Mouse (Mus musculus): ENCODE measurements around the gene Mtg1. TPM values are rescaled to one million over a fixed set of nuclear protein-coding genes. Genes with fewer than 3 reads are reported as not detected.
"Not testable (repeated sequence)": the region's sequence is repeated elsewhere in the genome, so short reads cannot be mapped to it uniquely, and the experiment has no call there.

Mtg1 gene
- polyA plus RNA-seq, 1 experiment from 2014 or later, result 30.6 TPM

DNA sequence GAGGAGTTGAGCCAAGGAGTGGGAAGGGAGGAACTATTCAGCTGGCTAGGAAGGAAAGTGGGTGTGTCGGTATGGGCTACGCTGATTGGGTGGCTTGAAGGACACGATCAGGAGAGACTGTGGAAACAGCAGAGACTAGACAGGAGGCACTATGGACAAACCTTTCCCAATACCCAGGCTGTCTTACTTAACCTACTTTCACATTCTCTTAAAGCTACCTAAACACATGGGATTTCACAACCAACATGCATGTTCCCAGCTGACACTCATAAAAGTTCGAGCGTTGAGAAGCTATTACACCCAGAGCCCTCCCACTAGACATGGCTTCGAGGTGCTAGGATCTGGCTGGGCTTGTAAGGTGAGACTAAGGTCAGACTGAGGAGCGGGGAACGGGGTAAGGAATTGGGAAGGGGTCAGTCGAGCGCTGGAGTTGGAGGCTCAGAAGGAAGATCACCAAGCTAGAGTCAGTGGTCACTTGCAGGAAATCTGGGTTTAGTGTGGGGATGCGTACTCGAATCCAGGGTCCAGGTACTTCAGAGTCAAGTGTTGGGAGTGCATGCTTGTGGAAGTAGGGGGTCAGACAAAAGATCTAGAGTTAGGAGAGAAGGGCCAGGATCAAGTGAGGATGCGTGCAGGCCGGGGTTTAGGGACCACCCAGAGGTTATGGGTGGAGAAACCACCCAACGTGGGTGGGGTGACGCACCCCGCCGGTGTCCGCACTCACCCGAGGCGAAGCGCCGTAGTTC lies 21.6 kb upstream of the Mtg1 start, which contains the start of gene Paox:
Gene Paox, plus strand, starts transcription at position 217 of the 746 bp plus-strand sequence.
- Histone ChIP-seq H3K36me3 (peaks cover 21% of the 10 kb centered on the region), H3K27ac (peak within 1 kb of the TSS; percentile 90), H3K4me3 (peak within 1 kb of the TSS; percentile 73), H3K4me2 (peak within 1 kb of the TSS; percentile 92), H3K4me1 (replicated peaks) (peaks cover 18% of the 10 kb centered on the region), H3K27me3 (no peaks in the 10 kb centered on the region), H3K9ac (peak within 1 kb of the TSS; percentile 91), H3K9me3 (no peaks in the 10 kb centered on the region)
- ATAC-seq (ENCODE audit: low FRiP score), result peak; percentile 80
- 5% methylated on average over 23 of the region's 23 CpGs for WGBS

DNA sequence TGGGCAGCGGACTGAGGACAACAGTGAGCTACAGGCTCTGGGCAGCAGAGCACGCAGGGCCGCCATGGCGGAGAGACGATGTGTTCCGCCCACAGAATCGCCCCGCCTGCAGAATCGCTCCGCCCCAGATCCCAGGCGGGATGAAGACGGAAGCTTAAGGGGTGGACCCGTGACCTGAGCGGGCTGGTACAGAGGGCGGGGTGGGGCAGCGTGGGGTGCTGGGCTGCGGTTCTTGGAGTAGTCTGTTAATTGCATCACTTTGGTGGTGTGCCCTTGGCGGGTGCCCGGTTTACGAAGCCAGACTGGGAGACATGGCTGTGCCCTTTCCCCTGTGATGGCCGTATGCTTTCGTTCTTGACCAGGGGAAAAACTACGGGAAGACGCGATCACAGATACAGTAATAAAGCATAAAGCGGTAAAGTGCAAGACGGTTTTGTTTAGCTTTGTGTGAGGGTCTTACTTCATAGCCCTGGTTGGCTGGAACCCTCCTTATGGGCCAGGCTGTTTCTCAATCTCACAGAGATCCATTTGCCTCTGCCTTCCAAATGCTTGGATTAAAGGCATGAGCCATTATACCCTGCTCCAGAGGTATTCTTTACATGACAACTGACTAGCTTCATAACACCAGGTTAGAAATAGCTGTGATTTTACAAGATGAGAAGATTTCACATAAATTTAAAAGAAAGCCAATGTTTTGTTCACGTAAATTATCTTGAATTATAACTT lies 20.9 kb upstream of the Mtg1 start, which contains the start of gene Echs1:
Gene Echs1, minus strand, starts transcription at position 148 of the 726 bp plus-strand sequence.
- Histone ChIP-seq H3K9me3 (no peaks in the 10 kb centered on the region), H3K4me2 (peak within 1 kb of the TSS; percentile 92), H3K9ac (peak within 1 kb of the TSS; percentile 91), H3K27me3 (no peaks in the 10 kb centered on the region), H3K36me3 (peaks cover 14% of the 10 kb centered on the region), H3K4me1 (replicated peaks) (peaks cover 18% of the 10 kb centered on the region), H3K27ac (peak within 1 kb of the TSS; percentile 90), H3K4me3 (peak within 1 kb of the TSS; percentile 73)
- 4% methylated on average over 28 of the region's 28 CpGs for WGBS
- peak; percentile 94 for ATAC-seq (ENCODE audit: low FRiP score)

DNA sequence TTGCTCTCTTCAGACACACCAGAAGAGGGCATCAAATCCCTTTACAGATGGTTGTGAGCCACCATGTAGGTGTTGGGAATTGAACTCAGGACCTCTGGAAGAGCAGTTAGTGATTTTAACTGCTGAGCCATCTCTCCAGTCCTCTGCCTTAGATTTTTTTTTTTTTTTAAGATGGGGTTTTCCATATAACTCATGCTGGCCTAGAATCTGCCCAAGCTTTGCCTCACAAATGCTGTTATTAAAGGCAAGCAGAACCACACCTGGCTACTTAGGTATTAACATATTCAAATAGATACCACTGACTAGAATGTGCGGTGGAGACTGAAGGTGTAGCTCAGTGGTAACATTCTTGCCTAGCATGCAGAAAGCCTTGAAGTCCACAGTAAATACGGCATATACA lies 16.9 kb upstream of the Mtg1 start:
- ATAC-seq (ENCODE audit: low FRiP score), result no peak
- Histone ChIP-seq H3K9ac (no peak overlapping the region), H3K4me3 (no peak overlapping the region), H3K36me3 (no peaks in the 10 kb centered on the region), H3K9me3 (no peaks in the 10 kb centered on the region), H3K27ac (no peak overlapping the region), H3K4me2 (no peak overlapping the region), H3K4me1 (replicated peaks) (peaks cover 14% of the 10 kb centered on the region), H3K27me3 (no peaks in the 10 kb centered on the region)
- WGBS, result 87% methylated on average over 2 of the region's 2 CpGs

DNA sequence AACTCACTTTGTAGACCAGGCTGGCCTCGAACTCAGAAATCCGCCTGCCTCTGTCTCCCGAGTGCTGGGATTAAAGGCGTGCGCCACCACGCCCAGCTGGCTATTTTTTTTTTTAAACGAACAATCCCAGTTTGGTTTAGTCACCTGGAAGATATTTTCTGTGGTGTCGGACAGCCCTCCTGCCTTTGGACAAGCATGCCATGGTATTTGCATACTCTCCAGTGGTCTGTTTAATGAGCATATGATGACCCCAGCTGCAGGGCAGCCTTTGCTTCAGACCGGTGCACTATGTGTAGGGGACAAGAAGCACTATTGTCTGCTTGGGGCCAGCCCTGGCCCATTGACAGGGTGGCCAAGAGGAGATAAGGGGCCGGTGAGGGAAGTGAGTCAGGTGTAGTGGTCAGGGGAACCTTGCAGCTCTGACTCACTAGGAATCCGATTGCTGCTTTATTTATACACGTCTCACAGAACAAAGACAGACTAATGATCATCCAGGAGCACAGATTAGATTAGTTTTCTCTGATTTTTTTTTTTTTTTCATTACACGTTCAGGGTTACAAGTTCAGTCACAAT lies 15.9 kb upstream of the Mtg1 start:
- WGBS, result 70% methylated on average over 13 of the region's 13 CpGs
- Histone ChIP-seq H3K4me2 (no peak overlapping the region), H3K9ac (no peak overlapping the region), H3K4me3 (no peak overlapping the region), H3K4me1 (replicated peaks) (peaks cover 15% of the 10 kb centered on the region), H3K9me3 (no peaks in the 10 kb centered on the region), H3K27me3 (no peaks in the 10 kb centered on the region), H3K27ac (no peak overlapping the region), H3K36me3 (no peaks in the 10 kb centered on the region)
- ATAC-seq (ENCODE audit: low FRiP score), result no peak

DNA sequence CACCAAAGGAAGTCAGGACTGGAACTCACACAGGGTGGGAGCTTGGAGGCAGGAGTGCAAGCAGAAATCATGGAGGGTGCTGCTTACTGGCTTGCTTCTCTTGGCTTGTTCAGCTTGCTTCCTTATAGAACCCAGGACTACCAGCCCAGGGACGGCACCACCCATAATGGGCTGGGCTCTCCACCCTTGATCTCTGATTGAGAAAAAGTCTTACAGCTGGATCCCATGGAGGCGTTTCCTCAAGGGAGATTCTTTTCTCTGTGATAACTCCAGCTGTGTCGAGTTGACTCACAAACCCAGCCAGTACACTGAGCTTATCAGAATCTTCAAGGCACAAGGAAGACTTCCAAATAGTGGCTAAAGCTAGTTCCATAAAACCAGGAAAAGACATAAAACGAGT lies 14.6 kb upstream of the Mtg1 start:
- H3K4me2 ChIP-seq, result no peak overlapping the region
- H3K36me3 ChIP-seq, result no peaks in the 10 kb centered on the region
- no peak for ATAC-seq (ENCODE audit: low FRiP score)
- no peak overlapping the region for H3K27ac ChIP-seq
- H3K4me3 ChIP-seq, result no peak overlapping the region
- no peaks in the 10 kb centered on the region for H3K27me3 ChIP-seq
- 44% methylated on average over 4 of the region's 4 CpGs for WGBS
- H3K9me3 ChIP-seq, result no peaks in the 10 kb centered on the region
- H3K9ac ChIP-seq, result no peak overlapping the region
- peaks cover 15% of the 10 kb centered on the region for H3K4me1 ChIP-seq (replicated peaks)

- H3K27me3 ChIP-seq, result no peaks in the 10 kb centered on the region
- H3K9ac ChIP-seq, result no peak overlapping the region
- H3K4me1 ChIP-seq (replicated peaks), result peaks cover 15% of the 10 kb centered on the region
- H3K4me2 ChIP-seq, result no peak overlapping the region
- no peaks in the 10 kb centered on the region; the same call in 1 of the 2 replicates for H3K36me3 ChIP-seq
- 98% methylated on average over 1 of the region's 1 CpGs for WGBS
- no peak for ATAC-seq (ENCODE audit: low FRiP score)
- no peak overlapping the region for H3K4me3 ChIP-seq
- no peaks in the 10 kb centered on the region for H3K9me3 ChIP-seq
- H3K27ac ChIP-seq, result no peak overlapping the region
Observed at GRCm38 (mm10) chr7:140124382-140124781, 13.0 kb upstream of the Mtg1 start.

GRCm38 (mm10) chr7:140125278-140126021 lies 11.9 kb upstream of the Mtg1 start:
- 3% methylated on average over 39 of the region's 40 CpGs for WGBS
- H3K4me1 ChIP-seq (replicated peaks), result peaks cover 15% of the 10 kb centered on the region
- peak overlapping the region; percentile 75 for H3K4me3 ChIP-seq
- H3K9ac ChIP-seq, result peak overlapping the region; percentile 81
- H3K27ac ChIP-seq, result no peak overlapping the region
- no peaks in the 10 kb centered on the region for H3K9me3 ChIP-seq
- H3K4me2 ChIP-seq, result peak overlapping the region; percentile 80
- H3K36me3 ChIP-seq, result peaks cover 9% of the 10 kb centered on the region; the same call in 1 of the 2 replicates
- peak; percentile 95 for ATAC-seq (ENCODE audit: low FRiP score)
- H3K27me3 ChIP-seq, result no peaks in the 10 kb centered on the region

DNA sequence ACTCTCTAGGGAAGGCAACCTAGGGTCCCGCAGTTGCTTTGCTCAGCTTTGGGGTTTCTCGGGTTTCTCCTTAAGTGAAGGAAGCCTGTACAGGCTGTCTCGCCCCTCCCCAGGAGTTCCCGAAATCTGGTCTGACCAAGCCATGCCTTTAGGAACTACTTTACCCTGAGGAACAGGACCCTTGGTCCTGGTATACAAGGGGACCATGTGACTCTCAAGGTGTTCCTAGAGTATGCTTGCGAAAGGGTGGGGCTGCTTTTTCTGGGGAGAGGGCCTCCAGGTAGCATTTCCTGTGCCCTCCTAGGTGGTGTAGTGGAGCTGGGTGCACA lies 11.4 kb upstream of the Mtg1 start:
- peak overlapping the region; percentile 81 for H3K9ac ChIP-seq
- peaks cover 10% of the 10 kb centered on the region; the same call in 1 of the 2 replicates for H3K36me3 ChIP-seq
- 14% methylated on average over 5 of the region's 5 CpGs for WGBS
- no peaks in the 10 kb centered on the region for H3K27me3 ChIP-seq
- H3K27ac ChIP-seq, result no peak overlapping the region
- H3K4me3 ChIP-seq, result peak overlapping the region; percentile 75
- peak overlapping the region; percentile 80 for H3K4me2 ChIP-seq
- ATAC-seq (ENCODE audit: low FRiP score), result peak; percentile 25; the same call in 1 of the 2 replicates
- H3K4me1 ChIP-seq (replicated peaks), result peaks cover 15% of the 10 kb centered on the region
- H3K9me3 ChIP-seq, result no peaks in the 10 kb centered on the region

GRCm38 (mm10) chr7:140126934-140127333 lies 10.4 kb upstream of the Mtg1 start:
- Histone ChIP-seq H3K27me3 (no peaks in the 10 kb centered on the region), H3K9ac (no peak overlapping the region), H3K4me3 (no peak overlapping the region), H3K36me3 (peaks cover 10% of the 10 kb centered on the region; the same call in 1 of the 2 replicates), H3K27ac (no peak overlapping the region), H3K4me2 (0 out of 2 replicates have a peak overlapping the region, but pooled peaks have one; percentile 1), H3K4me1 (replicated peaks) (peaks cover 15% of the 10 kb centered on the region), H3K9me3 (no peaks in the 10 kb centered on the region)
- 90% methylated on average over 3 of the region's 3 CpGs for WGBS
- ATAC-seq (ENCODE audit: low FRiP score), result no peak

- Histone ChIP-seq H3K27ac (no peak overlapping the region), H3K4me1 (replicated peaks) (peaks cover 15% of the 10 kb centered on the region), H3K36me3 (peaks cover 10% of the 10 kb centered on the region; the same call in 1 of the 2 replicates), H3K9ac (no peak overlapping the region), H3K9me3 (no peaks in the 10 kb centered on the region), H3K4me3 (no peak overlapping the region), H3K27me3 (no peaks in the 10 kb centered on the region), H3K4me2 (no peak overlapping the region)
- WGBS, result 90% methylated on average over 2 of the region's 2 CpGs
- ATAC-seq (ENCODE audit: low FRiP score), result no peak
Observed at GRCm38 (mm10) chr7:140127911-140128310, 9.5 kb upstream of the Mtg1 start.

DNA sequence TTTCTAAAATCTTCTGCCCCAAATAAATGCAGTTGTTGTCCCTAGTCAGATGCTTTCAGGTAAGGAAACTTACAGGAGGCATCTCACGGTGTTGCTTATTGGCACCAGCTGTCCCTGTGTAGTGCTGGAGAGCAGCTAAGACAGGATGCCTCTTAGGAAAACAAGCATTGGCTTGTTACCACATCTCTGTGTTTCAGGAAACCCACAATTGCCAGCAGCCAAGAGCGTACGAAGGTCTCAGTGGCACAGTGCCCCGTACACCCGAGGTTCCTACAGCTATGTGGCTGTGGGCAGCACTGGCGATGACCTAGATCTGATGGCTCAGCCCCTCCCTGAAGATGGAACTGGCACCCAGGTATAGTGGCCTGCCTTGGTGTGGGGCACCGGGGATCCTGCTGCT lies 5.2 kb upstream of the Mtg1 start:
- H3K27me3 ChIP-seq; ATAC-seq (ENCODE audit: low FRiP score); H3K4me2 ChIP-seq; H3K4me1 ChIP-seq (replicated peaks); H3K9me3 ChIP-seq; H3K9ac ChIP-seq; H3K4me3 ChIP-seq; H3K27ac ChIP-seq: not testable (repeated sequence)
- 91% methylated on average over 7 of the region's 7 CpGs for WGBS
- peaks cover 10% of the 10 kb centered on the region; the same call in 1 of the 2 replicates for H3K36me3 ChIP-seq

DNA sequence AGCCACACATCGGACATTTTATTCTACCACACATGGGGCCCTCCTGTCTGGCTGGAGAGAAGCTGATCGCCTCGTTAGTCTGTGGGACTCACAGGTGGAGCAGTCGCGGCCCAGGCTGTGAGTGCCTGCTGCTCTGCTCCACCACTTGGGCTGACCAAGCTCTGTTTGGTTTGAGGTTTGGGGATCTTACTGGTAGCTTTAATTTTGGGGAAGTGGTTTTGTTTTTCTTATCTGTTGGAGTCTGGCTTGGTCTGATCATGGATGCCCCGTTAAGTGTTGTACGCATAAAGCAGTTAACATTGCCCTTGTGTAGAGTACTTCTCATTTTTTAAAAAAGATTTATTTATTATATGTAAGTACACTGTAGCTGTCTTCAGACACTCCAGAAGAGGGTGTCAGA lies 3.3 kb upstream of the Mtg1 start:
- not testable (repeated sequence) for H3K9ac ChIP-seq; H3K4me1 ChIP-seq (replicated peaks); ATAC-seq (ENCODE audit: low FRiP score); H3K4me3 ChIP-seq; H3K9me3 ChIP-seq; H3K4me2 ChIP-seq; H3K27me3 ChIP-seq; H3K27ac ChIP-seq
- H3K36me3 ChIP-seq, result peaks cover 10% of the 10 kb centered on the region; the same call in 1 of the 2 replicates
- 94% methylated on average over 7 of the region's 7 CpGs for WGBS

Measured in hindbrain, embryonic 13.5 days (tissue).